ENCODE assay signal across 20 mouse cellular contexts in the genomic region with DNA sequence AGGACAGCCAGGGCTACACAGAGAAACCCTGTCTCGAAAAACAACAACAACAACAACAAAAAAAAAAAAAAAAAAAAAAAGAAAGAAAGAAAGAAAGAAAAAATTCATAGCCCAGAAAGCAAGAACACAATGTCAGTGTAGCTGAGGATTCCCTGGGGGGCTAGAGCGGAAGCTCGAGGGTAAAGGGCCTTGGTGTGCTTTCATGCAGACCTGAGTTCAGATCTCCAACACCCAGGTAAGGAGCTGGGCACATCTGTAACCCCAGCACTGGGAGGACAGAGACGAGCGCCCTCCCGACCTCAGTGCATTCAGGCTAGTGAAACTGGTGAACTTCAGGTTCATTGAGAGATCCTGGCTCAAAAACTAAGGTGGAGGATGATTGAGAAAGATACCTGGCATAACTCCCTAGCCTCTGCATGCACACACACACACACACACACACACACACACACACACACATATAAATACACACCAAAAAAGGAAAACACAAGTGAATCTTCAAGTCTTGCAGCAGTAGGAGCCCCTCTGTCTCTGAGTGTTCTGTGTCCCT. TPM values are rescaled to one million over a fixed set of nuclear protein-coding genes. Genes with fewer than 3 reads are reported as not detected.
"Had no signal": no experiment of that assay in that cellular context is flagged by ENCODE, and none has a peak within 500 bp of the region (broad histone marks: within the 10 kb centered on the region; RNA-seq: fewer than 3 reads in every experiment).

No protein-coding gene starts in this region.

- H3K4me1 ChIP-seq: midbrain, embryonic 15.5 days had no signal

- H3K27me3 ChIP-seq: liver, embryonic 13.5 days; liver, embryonic 15.5 days; lung, embryonic 15.5 days; midbrain, embryonic 13.5 days; midbrain, embryonic 15.5 days; neural tube, embryonic 12.5 days had no signal

- H3K36me3 ChIP-seq: liver, embryonic 13.5 days; liver, embryonic 15.5 days; lung, embryonic 15.5 days; midbrain, embryonic 13.5 days; midbrain, embryonic 15.5 days; neural tube, embryonic 12.5 days had no signal

- H3K27ac ChIP-seq: lung, embryonic 15.5 days; macrophage; midbrain, embryonic 13.5 days; midbrain, embryonic 15.5 days; neural tube, embryonic 12.5 days had no signal

- ATAC-seq: midbrain, embryonic 13.5 days; midbrain, embryonic 15.5 days had no signal

- H3K9me3 ChIP-seq: liver, embryonic 13.5 days; liver, embryonic 15.5 days; lung, embryonic 15.5 days; midbrain, embryonic 13.5 days; midbrain, embryonic 15.5 days; neural tube, embryonic 12.5 days had no signal

- H3K9ac ChIP-seq: liver, embryonic 15.5 days; lung, embryonic 15.5 days; midbrain, embryonic 13.5 days; midbrain, embryonic 15.5 days; neural tube, embryonic 12.5 days had no signal

- H3K4me2 ChIP-seq: liver, embryonic 15.5 days; lung, embryonic 15.5 days; midbrain, embryonic 11.5 days; midbrain, embryonic 13.5 days; midbrain, embryonic 15.5 days; neural tube, embryonic 12.5 days had no signal

- H3K4me3 ChIP-seq: liver, embryonic 13.5 days; liver, embryonic 15.5 days; lung, embryonic 15.5 days; midbrain, embryonic 13.5 days; midbrain, embryonic 15.5 days; neural tube, embryonic 12.5 days had no signal

- DNase-seq: liver, embryonic 13.5 days; liver, postnatal 0 days; lung, adult 2 months; lung, postnatal 14 days; lung, postnatal 36 days; right cerebral cortex, postnatal 14 days; thymus, adult 18-20 months; thymus, postnatal 14 days; thymus, postnatal 36 days had no signal

RNA-seq across cellular contexts. Expression of a gene that starts 55.1 kb away (rescaled TPM):
- total RNA-seq: megakaryocyte progenitor cell, adult 5-6 weeks; midbrain, postnatal 0 days had no signal
- polyA plus RNA-seq: liver, embryonic 15.5 days; liver, postnatal 0 days; macrophage; midbrain, embryonic 11.5 days; midbrain, embryonic 13.5 days; midbrain, embryonic 15.5 days; midbrain, postnatal 0 days; neural tube, embryonic 12.5 days; neural tube, embryonic 14.5 days; thymus, postnatal 0 days had no signal
